23 mouse cellular contexts compared by ENCODE assay signal in the genomic region with DNA sequence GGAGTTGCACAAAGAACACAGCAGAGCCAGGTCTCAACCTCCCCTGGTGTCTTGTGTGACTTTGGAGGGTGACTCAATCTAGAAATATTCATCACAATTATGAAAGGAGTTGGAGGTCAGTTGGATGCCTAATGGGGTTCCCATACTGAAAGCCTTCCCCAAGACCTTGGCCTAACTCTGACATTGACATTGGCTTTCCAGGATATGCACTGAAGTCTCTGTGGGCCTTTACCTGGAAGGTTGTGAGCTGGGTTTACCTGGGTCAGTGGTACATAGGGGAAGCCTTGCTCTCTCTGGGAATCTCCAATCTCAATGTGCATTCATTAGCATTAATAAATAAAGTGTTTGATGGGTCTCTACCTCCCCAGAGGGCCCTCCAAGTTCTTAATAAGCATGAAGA.
DNase-seq lines count a peak whose midpoint lies in the region; ATAC-seq lines count a peak whose summit lies in the region.
"Had no signal": no experiment of that assay in that cellular context is flagged by ENCODE, and none has a peak within 500 bp of the region (broad histone marks: within the 10 kb centered on the region; RNA-seq: fewer than 3 reads in every experiment).

No protein-coding gene starts in this region.

- peak; percentile 70 for DNase-seq in heart, adult 11 months
- DNase-seq in heart, postnatal 4 days = no peak
- peak; percentile 36 for DNase-seq in 3T3-L1 (ENCODE audit: low read depth, low spot score)
- DNase-seq in Muller cell, postnatal 12 days (ENCODE audit: inconsistent ontology term) = peak; percentile 56
- peak; percentile 1 for DNase-seq in embryonic facial prominence, embryonic 10.5 days (ENCODE audit: low spot score)
- DNase-seq in cerebellum, postnatal 25 days = no peak
- DNase-seq: adrenal gland, postnatal 10 days; adrenal gland, postnatal 25 days; B cell, adult 2 months; cerebellum, adult 11-12 months; cerebellum, adult 2 months; cerebellum, adult 9-10 months; cerebellum, postnatal 10 days; cerebellum, postnatal 36 days; embryo, embryonic 11 days had no signal

- H3K4me3 ChIP-seq in embryonic facial prominence, embryonic 10.5 days = no peak overlapping the region
- H3K4me3 ChIP-seq in kidney, embryonic 16.5 days (ENCODE audit: low read length) = no peak overlapping the region
- H3K4me3 ChIP-seq: embryonic facial prominence, embryonic 12.5 days; forebrain, embryonic 12.5 days had no signal

- H3K4me2 ChIP-seq in kidney, embryonic 16.5 days (replicated peaks; ENCODE audit: low read depth, low read length) = no peak overlapping the region
- H3K4me2 ChIP-seq: embryonic facial prominence, embryonic 12.5 days; forebrain, embryonic 12.5 days had no signal

- H3K27ac ChIP-seq in embryonic facial prominence, embryonic 10.5 days (replicated peaks) = no peak overlapping the region
- no peak overlapping the region for H3K27ac ChIP-seq in kidney, embryonic 16.5 days (ENCODE audit: low read length)
- H3K27ac ChIP-seq: embryonic facial prominence, embryonic 12.5 days; forebrain, embryonic 12.5 days had no signal

- H3K9me3 ChIP-seq in embryonic facial prominence, embryonic 10.5 days = no peaks in the 10 kb centered on the region
- no peaks in the 10 kb centered on the region for H3K9me3 ChIP-seq in kidney, embryonic 16.5 days (ENCODE audit: low read length)
- H3K9me3 ChIP-seq: embryonic facial prominence, embryonic 12.5 days; forebrain, embryonic 12.5 days; G1E had no signal

- no peaks in the 10 kb centered on the region for H3K27me3 ChIP-seq in embryonic facial prominence, embryonic 10.5 days (replicated peaks; ENCODE audit: low read depth, poor library complexity, severe bottlenecking)
- H3K27me3 ChIP-seq in kidney, embryonic 16.5 days (ENCODE audit: insufficient read depth, low read length) = peaks cover 3% of the 10 kb centered on the region; the same call in 1 of the 2 replicates
- H3K27me3 ChIP-seq: embryonic facial prominence, embryonic 12.5 days; forebrain, embryonic 12.5 days had no signal

- H3K36me3 ChIP-seq in embryonic facial prominence, embryonic 10.5 days (replicated peaks) = no peaks in the 10 kb centered on the region
- H3K36me3 ChIP-seq in kidney, embryonic 16.5 days (ENCODE audit: insufficient read depth, low read length) = no peaks in the 10 kb centered on the region
- H3K36me3 ChIP-seq: embryonic facial prominence, embryonic 12.5 days; forebrain, embryonic 12.5 days; G1E had no signal

- no peak overlapping the region for H3K9ac ChIP-seq in kidney, embryonic 16.5 days (replicated peaks; ENCODE audit: low read length)
- H3K9ac ChIP-seq: embryonic facial prominence, embryonic 12.5 days; forebrain, embryonic 12.5 days had no signal

- no peaks in the 10 kb centered on the region for H3K4me1 ChIP-seq in embryonic facial prominence, embryonic 10.5 days
- no peaks in the 10 kb centered on the region for H3K4me1 ChIP-seq in kidney, embryonic 16.5 days (ENCODE audit: insufficient read depth, low read length)
- H3K4me1 ChIP-seq: embryonic facial prominence, embryonic 12.5 days; forebrain, embryonic 12.5 days had no signal

- ATAC-seq in kidney, embryonic 16.5 days (ENCODE audit: low FRiP score, low TSS enrichment) = no peak
- ATAC-seq: activated CD4-positive, CD25-positive, alpha-beta regulatory T cell, adult 4 months; CD4-positive, CD25-positive, alpha-beta regulatory T cell, adult 4 months; forebrain, embryonic 14.5 days; forebrain, embryonic 16.5 days had no signal

Comparison
In these comparisons a context has a peak if more than half of its experiments do, and no peak if none do; other contexts are left out.
1. DNase-seq: peak in heart, adult 11 months (single experiment), 3T3-L1 (single experiment), Muller cell, postnatal 12 days (single experiment) and embryonic facial prominence, embryonic 10.5 days (single experiment); none in heart, postnatal 4 days (single experiment) and cerebellum, postnatal 25 days (0 of 2).